Mouse (Mus musculus): ENCODE measurements around the gene Tnfrsf14. TPM values are rescaled to one million over a fixed set of nuclear protein-coding genes. Genes with fewer than 3 reads are reported as not detected.

The Tnfrsf14 gene
- polyA plus RNA-seq, 1 experiment from 2014 or later, result 1.0 TPM

GRCm38 (mm10) chr4:154933306-154933907 lies 5.0 kb upstream of the Tnfrsf14 start:
- DNase-seq (ENCODE audit: low spot score) (no peak), ATAC-seq (ENCODE audit: low FRiP score) (no peak)
- H3K27me3 ChIP-seq (ENCODE audit: control insufficient read depth, insufficient read depth, low read length), result no peaks in the 10 kb centered on the region
- H3K4me1 ChIP-seq (replicated peaks; ENCODE audit: control insufficient read depth, insufficient read depth, low read length), result no peaks in the 10 kb centered on the region
- WGBS, result 58% methylated on average over 13 of the region's 13 CpGs
- H3K4me3 ChIP-seq (ENCODE audit: low read depth, low read length), result no peak overlapping the region
- no peaks in the 10 kb centered on the region for H3K36me3 ChIP-seq (ENCODE audit: control insufficient read depth, insufficient read depth, low read length)
- no peaks in the 10 kb centered on the region for H3K9me3 ChIP-seq (ENCODE audit: control insufficient read depth, low read length)
- H3K4me2 ChIP-seq (replicated peaks; ENCODE audit: low read depth, low read length), result no peak overlapping the region
- no peak overlapping the region for H3K27ac ChIP-seq (ENCODE audit: low read depth, low read length)
- no peak overlapping the region for H3K9ac ChIP-seq (ENCODE audit: low read depth, low read length)

GRCm38 (mm10) chr4:154929088-154929660 lies 811 bp upstream of the Tnfrsf14 start:
- H3K9ac ChIP-seq (ENCODE audit: low read depth, low read length), result no peak overlapping the region
- H3K9me3 ChIP-seq (ENCODE audit: control insufficient read depth, low read length), result no peaks in the 10 kb centered on the region
- H3K4me2 ChIP-seq (replicated peaks; ENCODE audit: low read depth, low read length), result no peak overlapping the region
- H3K4me3 ChIP-seq (ENCODE audit: low read depth, low read length), result no peak overlapping the region
- WGBS, result 81% methylated on average over 12 of the region's 12 CpGs
- DNase-seq (ENCODE audit: low spot score) (no peak), ATAC-seq (ENCODE audit: low FRiP score) (no peak)
- no peaks in the 10 kb centered on the region for H3K27me3 ChIP-seq (ENCODE audit: control insufficient read depth, insufficient read depth, low read length)
- no peaks in the 10 kb centered on the region for H3K4me1 ChIP-seq (replicated peaks; ENCODE audit: control insufficient read depth, insufficient read depth, low read length)
- peak overlapping the region; percentile 11; the same call in 1 of the 2 replicates for H3K27ac ChIP-seq (ENCODE audit: low read depth, low read length)
- no peaks in the 10 kb centered on the region for H3K36me3 ChIP-seq (ENCODE audit: control insufficient read depth, insufficient read depth, low read length)

- no peak overlapping the region for H3K9ac ChIP-seq (ENCODE audit: low read depth, low read length)
- DNase-seq (ENCODE audit: low spot score), result no peak
- no peaks in the 10 kb centered on the region for H3K9me3 ChIP-seq (ENCODE audit: control insufficient read depth, low read length)
- no peak overlapping the region for H3K27ac ChIP-seq (ENCODE audit: low read depth, low read length)
- H3K36me3 ChIP-seq (ENCODE audit: control insufficient read depth, insufficient read depth, low read length), result no peaks in the 10 kb centered on the region
- ATAC-seq (ENCODE audit: low FRiP score), result no peak
- H3K4me3 ChIP-seq (ENCODE audit: low read depth, low read length), result no peak overlapping the region
- H3K27me3 ChIP-seq (ENCODE audit: control insufficient read depth, insufficient read depth, low read length), result no peaks in the 10 kb centered on the region
- WGBS, result 75% methylated on average over 5 of the region's 5 CpGs
- no peak overlapping the region for H3K4me2 ChIP-seq (replicated peaks; ENCODE audit: low read depth, low read length)
- H3K4me1 ChIP-seq (replicated peaks; ENCODE audit: control insufficient read depth, insufficient read depth, low read length), result no peaks in the 10 kb centered on the region
These were observed 445 bp downstream of the Tnfrsf14 start for GRCm38 (mm10) chr4:154927899-154928337.

GRCm38 (mm10) chr4:154926969-154927898 lies 1.1 kb downstream of the Tnfrsf14 start:
- no peak overlapping the region for H3K4me3 ChIP-seq (ENCODE audit: low read depth, low read length)
- WGBS, result 64% methylated on average over 9 of the region's 9 CpGs
- H3K27me3 ChIP-seq (ENCODE audit: control insufficient read depth, insufficient read depth, low read length), result no peaks in the 10 kb centered on the region
- H3K9ac ChIP-seq (ENCODE audit: low read depth, low read length), result peak overlapping the region; percentile 12; the same call in 1 of the 2 replicates
- no peaks in the 10 kb centered on the region for H3K36me3 ChIP-seq (ENCODE audit: control insufficient read depth, insufficient read depth, low read length)
- no peaks in the 10 kb centered on the region for H3K4me1 ChIP-seq (replicated peaks; ENCODE audit: control insufficient read depth, insufficient read depth, low read length)
- H3K4me2 ChIP-seq (replicated peaks; ENCODE audit: low read depth, low read length), result no peak overlapping the region
- ATAC-seq (ENCODE audit: low FRiP score) (no peak), DNase-seq (ENCODE audit: low spot score) (no peak)
- no peak overlapping the region for H3K27ac ChIP-seq (ENCODE audit: low read depth, low read length)
- no peaks in the 10 kb centered on the region for H3K9me3 ChIP-seq (ENCODE audit: control insufficient read depth, low read length)

- H3K4me1 ChIP-seq (replicated peaks; ENCODE audit: control insufficient read depth, insufficient read depth, low read length), result no peaks in the 10 kb centered on the region
- 51% methylated on average over 4 of the region's 4 CpGs for WGBS
- H3K4me3 ChIP-seq (ENCODE audit: low read depth, low read length), result no peak overlapping the region
- no peak overlapping the region for H3K27ac ChIP-seq (ENCODE audit: low read depth, low read length)
- DNase-seq (ENCODE audit: low spot score) (no peak), ATAC-seq (ENCODE audit: low FRiP score) (no peak)
- no peaks in the 10 kb centered on the region for H3K36me3 ChIP-seq (ENCODE audit: control insufficient read depth, insufficient read depth, low read length)
- no peak overlapping the region for H3K9ac ChIP-seq (ENCODE audit: low read depth, low read length)
- H3K4me2 ChIP-seq (replicated peaks; ENCODE audit: low read depth, low read length), result no peak overlapping the region
- H3K9me3 ChIP-seq (ENCODE audit: control insufficient read depth, low read length), result no peaks in the 10 kb centered on the region
- H3K27me3 ChIP-seq (ENCODE audit: control insufficient read depth, insufficient read depth, low read length), result no peaks in the 10 kb centered on the region
These were observed 3.0 kb downstream of the Tnfrsf14 start for GRCm38 (mm10) chr4:154925413-154925812.

- no peak overlapping the region for H3K4me3 ChIP-seq (ENCODE audit: low read depth, low read length)
- ATAC-seq (ENCODE audit: low FRiP score) (no peak), DNase-seq (ENCODE audit: low spot score) (no peak)
- no peaks in the 10 kb centered on the region for H3K4me1 ChIP-seq (replicated peaks; ENCODE audit: control insufficient read depth, insufficient read depth, low read length)
- no peaks in the 10 kb centered on the region for H3K9me3 ChIP-seq (ENCODE audit: control insufficient read depth, low read length)
- H3K27ac ChIP-seq (ENCODE audit: low read depth, low read length), result no peak overlapping the region
- WGBS, result 80% methylated on average over 5 of the region's 5 CpGs
- H3K4me2 ChIP-seq (replicated peaks; ENCODE audit: low read depth, low read length), result no peak overlapping the region
- no peak overlapping the region for H3K9ac ChIP-seq (ENCODE audit: low read depth, low read length)
- no peaks in the 10 kb centered on the region for H3K27me3 ChIP-seq (ENCODE audit: control insufficient read depth, insufficient read depth, low read length)
- no peaks in the 10 kb centered on the region for H3K36me3 ChIP-seq (ENCODE audit: control insufficient read depth, insufficient read depth, low read length)
These were observed 5.4 kb downstream of the Tnfrsf14 start for GRCm38 (mm10) chr4:154922931-154923330.

GRCm38 (mm10) chr4:154922291-154922690 lies 6.1 kb downstream of the Tnfrsf14 start:
- no peak overlapping the region for H3K9ac ChIP-seq (ENCODE audit: low read depth, low read length)
- no peak for ATAC-seq (ENCODE audit: low FRiP score)

GRCm38 (mm10) chr4:154916662-154917061 lies 11.7 kb downstream of the Tnfrsf14 start:
- no peaks in the 10 kb centered on the region for H3K27me3 ChIP-seq (ENCODE audit: control insufficient read depth, insufficient read depth, low read length)
- DNase-seq (ENCODE audit: low spot score), result no peak
- WGBS, result 86% methylated on average over 4 of the region's 4 CpGs
- no peaks in the 10 kb centered on the region for H3K9me3 ChIP-seq (ENCODE audit: control insufficient read depth, low read length)
- H3K4me1 ChIP-seq (replicated peaks; ENCODE audit: control insufficient read depth, insufficient read depth, low read length), result no peaks in the 10 kb centered on the region
- no peak overlapping the region for H3K4me2 ChIP-seq (replicated peaks; ENCODE audit: low read depth, low read length)
- H3K4me3 ChIP-seq (ENCODE audit: low read depth, low read length), result no peak overlapping the region
- no peak for ATAC-seq (ENCODE audit: low FRiP score)
- H3K36me3 ChIP-seq (ENCODE audit: control insufficient read depth, insufficient read depth, low read length), result no peaks in the 10 kb centered on the region
- H3K27ac ChIP-seq (ENCODE audit: low read depth, low read length), result no peak overlapping the region
- no peak overlapping the region for H3K9ac ChIP-seq (ENCODE audit: low read depth, low read length)

More at GRCm38 (mm10) chr4:154922291-154922690, 6.1 kb downstream of the Tnfrsf14 start:
- H3K9me3 ChIP-seq (ENCODE audit: control insufficient read depth, low read length), result no peaks in the 10 kb centered on the region
- H3K27ac ChIP-seq (ENCODE audit: low read depth, low read length), result no peak overlapping the region
- no peak for DNase-seq (ENCODE audit: low spot score)
- H3K4me2 ChIP-seq (replicated peaks; ENCODE audit: low read depth, low read length), result no peak overlapping the region
- H3K4me3 ChIP-seq (ENCODE audit: low read depth, low read length), result no peak overlapping the region
- WGBS, result 82% methylated on average over 4 of the region's 4 CpGs
- no peaks in the 10 kb centered on the region for H3K4me1 ChIP-seq (replicated peaks; ENCODE audit: control insufficient read depth, insufficient read depth, low read length)
- H3K27me3 ChIP-seq (ENCODE audit: control insufficient read depth, insufficient read depth, low read length), result no peaks in the 10 kb centered on the region
- no peaks in the 10 kb centered on the region for H3K36me3 ChIP-seq (ENCODE audit: control insufficient read depth, insufficient read depth, low read length)
